Mouse (Mus musculus): ENCODE results near the gene Papss1. TPM values are rescaled to one million over a fixed set of nuclear protein-coding genes. Genes with fewer than 3 reads are reported as not detected.
"Not testable (repeated sequence)": the region's sequence is repeated elsewhere in the genome, so short reads cannot be mapped to it uniquely, and the experiment has no call there.

The Papss1 gene
- polyA plus RNA-seq, 1 experiment from 2014 or later: 8.9 TPM

GRCm38 (mm10) chr3:131541244-131541942 is 23.2 kb upstream of the Papss1 start:
- Histone ChIP-seq H3K9me3 (replicated peaks; ENCODE audit: control insufficient read depth, low read length) (no peaks in the 10 kb centered on the region), H3K4me2 (ENCODE audit: low read depth, low read length) (no peak overlapping the region), H3K27me3 (ENCODE audit: control insufficient read depth, insufficient read depth, low read depth, low read length) (no peaks in the 10 kb centered on the region), H3K36me3 (ENCODE audit: control insufficient read depth, insufficient read depth) (no peaks in the 10 kb centered on the region), H3K4me3 (ENCODE audit: low read depth, low read length) (no peak overlapping the region), H3K27ac (ENCODE audit: low read length) (no peak overlapping the region), H3K4me1 (ENCODE audit: control insufficient read depth, low read depth, low read length) (no peaks in the 10 kb centered on the region), H3K9ac (ENCODE audit: low read depth, low read length) (no peak overlapping the region)
- no peak for ATAC-seq (ENCODE audit: low read depth)
- 77% methylated on average over 13 of the region's 13 CpGs for WGBS (ENCODE audit: insufficient replicate concordance)

- not testable (repeated sequence) for ATAC-seq (ENCODE audit: low read depth); H3K9me3 ChIP-seq (replicated peaks; ENCODE audit: control insufficient read depth, low read length); H3K4me2 ChIP-seq (ENCODE audit: low read depth, low read length); H3K36me3 ChIP-seq (ENCODE audit: control insufficient read depth, insufficient read depth); H3K27me3 ChIP-seq (ENCODE audit: control insufficient read depth, insufficient read depth, low read depth, low read length); H3K4me1 ChIP-seq (ENCODE audit: control insufficient read depth, low read depth, low read length); H3K27ac ChIP-seq (ENCODE audit: low read length); H3K4me3 ChIP-seq (ENCODE audit: low read depth, low read length); H3K9ac ChIP-seq (ENCODE audit: low read depth, low read length)
- WGBS (ENCODE audit: insufficient replicate concordance): 87% methylated on average over 17 of the region's 17 CpGs
These were observed 17.0 kb upstream of the Papss1 start for GRCm38 (mm10) chr3:131547562-131547961.

GRCm38 (mm10) chr3:131550046-131550445 is 14.5 kb upstream of the Papss1 start:
- Histone ChIP-seq H3K27ac (ENCODE audit: low read length) (no peak overlapping the region), H3K4me2 (ENCODE audit: low read depth, low read length) (no peak overlapping the region), H3K4me3 (ENCODE audit: low read depth, low read length) (no peak overlapping the region), H3K27me3 (ENCODE audit: control insufficient read depth, insufficient read depth, low read depth, low read length) (no peaks in the 10 kb centered on the region), H3K36me3 (ENCODE audit: control insufficient read depth, insufficient read depth) (no peaks in the 10 kb centered on the region), H3K9me3 (replicated peaks; ENCODE audit: control insufficient read depth, low read length) (no peaks in the 10 kb centered on the region), H3K4me1 (ENCODE audit: control insufficient read depth, low read depth, low read length) (no peaks in the 10 kb centered on the region), H3K9ac (ENCODE audit: low read depth, low read length) (no peak overlapping the region)
- 49% methylated on average over 4 of the region's 4 CpGs for WGBS (ENCODE audit: insufficient replicate concordance)
- no peak for ATAC-seq (ENCODE audit: low read depth)

GRCm38 (mm10) chr3:131552349-131553254 is 12.0 kb upstream of the Papss1 start:
- Histone ChIP-seq H3K27me3 (ENCODE audit: control insufficient read depth, insufficient read depth, low read depth, low read length) (no peaks in the 10 kb centered on the region), H3K9me3 (replicated peaks; ENCODE audit: control insufficient read depth, low read length) (no peaks in the 10 kb centered on the region), H3K9ac (ENCODE audit: low read depth, low read length) (no peak overlapping the region), H3K27ac (ENCODE audit: low read length) (no peak overlapping the region), H3K4me3 (ENCODE audit: low read depth, low read length) (no peak overlapping the region), H3K36me3 (ENCODE audit: control insufficient read depth, insufficient read depth) (no peaks in the 10 kb centered on the region), H3K4me2 (ENCODE audit: low read depth, low read length) (no peak overlapping the region), H3K4me1 (ENCODE audit: control insufficient read depth, low read depth, low read length) (no peaks in the 10 kb centered on the region)
- ATAC-seq (ENCODE audit: low read depth): no peak
- WGBS (ENCODE audit: insufficient replicate concordance): 28% methylated on average over 9 of the region's 9 CpGs

- ATAC-seq (ENCODE audit: low read depth): no peak
- no peak overlapping the region for H3K9ac ChIP-seq (ENCODE audit: low read depth, low read length)
- no peak overlapping the region for H3K27ac ChIP-seq (ENCODE audit: low read length)
These were observed 8.8 kb upstream of the Papss1 start for GRCm38 (mm10) chr3:131555771-131556170.

GRCm38 (mm10) chr3:131561591-131561990 is 3.0 kb upstream of the Papss1 start:
- Histone ChIP-seq H3K27ac (ENCODE audit: low read length) (no peak overlapping the region), H3K27me3 (ENCODE audit: control insufficient read depth, insufficient read depth, low read depth, low read length) (no peaks in the 10 kb centered on the region), H3K9ac (ENCODE audit: low read depth, low read length) (no peak overlapping the region), H3K36me3 (ENCODE audit: control insufficient read depth, insufficient read depth) (no peaks in the 10 kb centered on the region), H3K4me1 (ENCODE audit: control insufficient read depth, low read depth, low read length) (peaks cover 13% of the 10 kb centered on the region), H3K4me3 (ENCODE audit: low read depth, low read length) (no peak overlapping the region), H3K9me3 (replicated peaks; ENCODE audit: control insufficient read depth, low read length) (no peaks in the 10 kb centered on the region), H3K4me2 (ENCODE audit: low read depth, low read length) (no peak overlapping the region)
- no peak for ATAC-seq (ENCODE audit: low read depth)

More at GRCm38 (mm10) chr3:131555771-131556170, 8.8 kb upstream of the Papss1 start:
- H3K4me2 ChIP-seq (ENCODE audit: low read depth, low read length): no peak overlapping the region
- no peak overlapping the region for H3K4me3 ChIP-seq (ENCODE audit: low read depth, low read length)
- no peaks in the 10 kb centered on the region for H3K27me3 ChIP-seq (ENCODE audit: control insufficient read depth, insufficient read depth, low read depth, low read length)
- H3K4me1 ChIP-seq (ENCODE audit: control insufficient read depth, low read depth, low read length): no peaks in the 10 kb centered on the region
- no peaks in the 10 kb centered on the region for H3K9me3 ChIP-seq (replicated peaks; ENCODE audit: control insufficient read depth, low read length)
- no peaks in the 10 kb centered on the region for H3K36me3 ChIP-seq (ENCODE audit: control insufficient read depth, insufficient read depth)

GRCm38 (mm10) chr3:131565257-131565610 is 666 bp downstream of the Papss1 start:
- peak overlapping the region; percentile 59 for H3K27ac ChIP-seq (ENCODE audit: low read length)

GRCm38 (mm10) chr3:131566281-131566680 is 1.7 kb downstream of the Papss1 start:
- Histone ChIP-seq H3K4me1 (ENCODE audit: control insufficient read depth, low read depth, low read length) (peaks cover 13% of the 10 kb centered on the region), H3K27ac (ENCODE audit: low read length) (no peak overlapping the region), H3K9ac (ENCODE audit: low read depth, low read length) (no peak overlapping the region), H3K4me3 (ENCODE audit: low read depth, low read length) (no peak overlapping the region), H3K4me2 (ENCODE audit: low read depth, low read length) (no peak overlapping the region), H3K9me3 (replicated peaks; ENCODE audit: control insufficient read depth, low read length) (no peaks in the 10 kb centered on the region), H3K36me3 (ENCODE audit: control insufficient read depth, insufficient read depth) (no peaks in the 10 kb centered on the region), H3K27me3 (ENCODE audit: control insufficient read depth, insufficient read depth, low read depth, low read length) (no peaks in the 10 kb centered on the region)
- WGBS (ENCODE audit: insufficient replicate concordance): 63% methylated on average over 2 of the region's 2 CpGs
- ATAC-seq (ENCODE audit: low read depth): no peak

More at GRCm38 (mm10) chr3:131565257-131565610, 666 bp downstream of the Papss1 start:
- ATAC-seq (ENCODE audit: low read depth): no peak
- Histone ChIP-seq H3K4me1 (ENCODE audit: control insufficient read depth, low read depth, low read length) (peaks cover 13% of the 10 kb centered on the region), H3K4me3 (ENCODE audit: low read depth, low read length) (peak overlapping the region; percentile 82), H3K27me3 (ENCODE audit: control insufficient read depth, insufficient read depth, low read depth, low read length) (no peaks in the 10 kb centered on the region), H3K9me3 (replicated peaks; ENCODE audit: control insufficient read depth, low read length) (no peaks in the 10 kb centered on the region), H3K9ac (ENCODE audit: low read depth, low read length) (peak overlapping the region; percentile 76), H3K36me3 (ENCODE audit: control insufficient read depth, insufficient read depth) (no peaks in the 10 kb centered on the region), H3K4me2 (ENCODE audit: low read depth, low read length) (peak overlapping the region; percentile 92)
- WGBS (ENCODE audit: insufficient replicate concordance): 4% methylated on average over 9 of the region's 9 CpGs

GRCm38 (mm10) chr3:131570506-131570905 is 5.9 kb downstream of the Papss1 start:
- H3K9me3 ChIP-seq (replicated peaks; ENCODE audit: control insufficient read depth, low read length): no peaks in the 10 kb centered on the region
- 17% methylated on average over 1 of the region's 1 CpGs for WGBS (ENCODE audit: insufficient replicate concordance)
- no peak overlapping the region for H3K4me2 ChIP-seq (ENCODE audit: low read depth, low read length)
- no peak overlapping the region for H3K9ac ChIP-seq (ENCODE audit: low read depth, low read length)
- H3K27ac ChIP-seq (ENCODE audit: low read length): no peak overlapping the region
- no peak overlapping the region for H3K4me3 ChIP-seq (ENCODE audit: low read depth, low read length)
- no peaks in the 10 kb centered on the region for H3K27me3 ChIP-seq (ENCODE audit: control insufficient read depth, insufficient read depth, low read depth, low read length)
- ATAC-seq (ENCODE audit: low read depth): no peak
- peaks cover 7% of the 10 kb centered on the region for H3K4me1 ChIP-seq (ENCODE audit: control insufficient read depth, low read depth, low read length)
- no peaks in the 10 kb centered on the region for H3K36me3 ChIP-seq (ENCODE audit: control insufficient read depth, insufficient read depth)

All from liver, embryonic 16.5 days (tissue).